ENCODE assay signal across 9 mouse cellular contexts in the genomic region with DNA sequence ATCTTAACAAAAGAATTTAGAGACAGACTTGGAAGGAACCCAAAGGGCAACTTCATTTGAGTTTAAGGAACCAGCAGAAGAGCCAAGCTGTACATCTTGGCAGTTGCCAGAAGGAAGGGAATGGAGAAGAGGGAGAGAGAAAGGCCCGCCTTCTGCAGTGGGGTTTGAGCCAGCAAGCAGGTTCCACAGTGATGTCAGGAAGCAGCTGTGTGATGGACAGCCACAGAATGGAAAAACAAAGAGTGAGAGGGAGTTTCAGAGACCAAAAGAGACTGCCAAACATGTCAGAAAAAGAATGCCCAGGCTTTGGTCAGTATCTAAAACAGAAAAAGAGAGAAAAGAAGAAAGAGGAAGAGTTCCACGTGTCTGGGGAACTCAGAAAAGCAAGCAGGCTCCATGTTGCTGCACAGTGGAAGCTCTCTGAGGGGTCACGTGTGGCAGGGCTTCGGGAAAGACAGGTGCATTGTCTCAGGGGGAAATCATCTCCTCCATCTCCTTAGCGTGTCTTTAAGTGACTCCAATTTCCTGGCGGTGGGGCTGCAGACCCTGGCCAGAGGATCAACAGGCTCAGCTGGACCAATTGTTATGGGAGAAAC.
"Had no signal": no experiment of that assay in that cellular context is flagged by ENCODE, and none has a peak within 500 bp of the region (broad histone marks: within the 10 kb centered on the region; RNA-seq: fewer than 3 reads in every experiment).

No protein-coding gene starts in this region.

- H3K4me1 ChIP-seq: kidney, embryonic 15.5 days; liver, embryonic 12.5 days had no signal

- H3K27ac ChIP-seq: kidney, embryonic 15.5 days; left cerebral cortex, adult 2 months; limb, embryonic 15.5 days; liver, embryonic 12.5 days; midbrain, embryonic 15.5 days; neural tube, embryonic 13.5 days had no signal

- H3K4me3 ChIP-seq: kidney, embryonic 15.5 days; left cerebral cortex, adult 2 months; limb, embryonic 15.5 days; liver, embryonic 12.5 days; midbrain, embryonic 15.5 days; neural tube, embryonic 13.5 days had no signal

- H3K9ac ChIP-seq: kidney, embryonic 15.5 days; limb, embryonic 15.5 days; liver, embryonic 12.5 days; midbrain, embryonic 15.5 days; neural tube, embryonic 13.5 days had no signal

- H3K36me3 ChIP-seq: kidney, embryonic 15.5 days; limb, embryonic 15.5 days; liver, embryonic 12.5 days; midbrain, embryonic 15.5 days; neural tube, embryonic 13.5 days had no signal

- DNase-seq: kidney, postnatal 25 days; right cerebral cortex, postnatal 14 days; thymus, postnatal 36 days had no signal

- ATAC-seq: liver, embryonic 12.5 days; midbrain, embryonic 15.5 days had no signal

- H3K27me3 ChIP-seq: kidney, embryonic 15.5 days; limb, embryonic 15.5 days; liver, embryonic 12.5 days; midbrain, embryonic 15.5 days; neural tube, embryonic 13.5 days had no signal

- H3K9me3 ChIP-seq: kidney, embryonic 15.5 days; limb, embryonic 15.5 days; liver, embryonic 12.5 days; midbrain, embryonic 15.5 days; neural tube, embryonic 13.5 days had no signal

- H3K4me2 ChIP-seq: kidney, embryonic 15.5 days; limb, embryonic 15.5 days; liver, embryonic 12.5 days; midbrain, embryonic 15.5 days; neural tube, embryonic 13.5 days had no signal
